Mouse (Mus musculus) kidney, embryonic 15.5 days (tissue): ENCODE data around the gene Tmem97. TPM values are rescaled to one million over a fixed set of nuclear protein-coding genes. Genes with fewer than 3 reads are reported as not detected.
"Not testable (repeated sequence)": the region's sequence is repeated elsewhere in the genome, so short reads cannot be mapped to it uniquely, and the experiment has no call there.

ENCODE experiments used
- ATAC-seq: fragments of 200-750 bp; cut with Nextera tagmentation; replicated peaks from 2 replicates; pipeline ENCODE4 v1.8.0; 2017; ENCODE audit warnings: moderate TSS enrichment; ENCODE audit not compliant: low FRiP score
- H3K27ac ChIP-seq: fragments of 300-500 bp; sonication (generic); 2 replicates; pipeline ENCODE4 v1.5.1; 2015; ENCODE audit warnings: mild to moderate bottlenecking, inconsistent platforms
- H3K27me3 ChIP-seq: fragments of 300-500 bp; sonication (generic); 2 replicates; pipeline ENCODE4 v1.6.1; 2015; ENCODE audit warnings: inconsistent platforms
- H3K36me3 ChIP-seq: fragments of 300-500 bp; sonication (generic); 2 replicates; pipeline ENCODE4 v1.6.1; 2015; ENCODE audit warnings: inconsistent platforms
- H3K4me1 ChIP-seq: fragments of 300-500 bp; sonication (generic); 2 replicates; pipeline ENCODE4 v1.6.1; 2015; ENCODE audit warnings: inconsistent platforms
- H3K4me2 ChIP-seq: fragments of 300-500 bp; sonication (generic); 2 replicates; pipeline ENCODE4 v1.6.1; 2015; ENCODE audit warnings: moderate library complexity, mild to moderate bottlenecking, inconsistent platforms
- H3K4me3 ChIP-seq: fragments of 300-500 bp; sonication (generic); replicated peaks from 2 replicates; pipeline ENCODE4 v1.5.1; 2015; ENCODE audit warnings: mild to moderate bottlenecking, inconsistent platforms
- H3K9ac ChIP-seq: fragments of 300-500 bp; sonication (generic); 2 replicates; pipeline ENCODE4 v1.6.1; 2015; ENCODE audit warnings: mild to moderate bottlenecking, inconsistent platforms
- H3K9me3 ChIP-seq: fragments of 300-500 bp; sonication (generic); replicated peaks from 2 replicates; pipeline ENCODE4 v1.6.1; 2016; ENCODE audit warnings: inconsistent platforms
- WGBS: fragments of 180-500 bp; shearing (Covaris S2); methylation state at CpG from one replicate; pipeline ENCODE4 v1.1.7; 2015; ENCODE audit warnings: mixed read lengths; 5-methylcytosine and 5-hydroxymethylcytosine counted together
- polyA plus RNA-seq: library from polyadenylated mRNA; unstranded; fragments of >200 nt; fragmentation: Nextera tagmentation; extraction: Ambion mirVana; gene quantifications from 2 replicates; pipeline ENCODE4 v1.2.1, GENCODE M21; 2015

Gene Tmem97
- polyA plus RNA-seq, 1 experiment from 2014 or later, result 82.3 TPM

DNA sequence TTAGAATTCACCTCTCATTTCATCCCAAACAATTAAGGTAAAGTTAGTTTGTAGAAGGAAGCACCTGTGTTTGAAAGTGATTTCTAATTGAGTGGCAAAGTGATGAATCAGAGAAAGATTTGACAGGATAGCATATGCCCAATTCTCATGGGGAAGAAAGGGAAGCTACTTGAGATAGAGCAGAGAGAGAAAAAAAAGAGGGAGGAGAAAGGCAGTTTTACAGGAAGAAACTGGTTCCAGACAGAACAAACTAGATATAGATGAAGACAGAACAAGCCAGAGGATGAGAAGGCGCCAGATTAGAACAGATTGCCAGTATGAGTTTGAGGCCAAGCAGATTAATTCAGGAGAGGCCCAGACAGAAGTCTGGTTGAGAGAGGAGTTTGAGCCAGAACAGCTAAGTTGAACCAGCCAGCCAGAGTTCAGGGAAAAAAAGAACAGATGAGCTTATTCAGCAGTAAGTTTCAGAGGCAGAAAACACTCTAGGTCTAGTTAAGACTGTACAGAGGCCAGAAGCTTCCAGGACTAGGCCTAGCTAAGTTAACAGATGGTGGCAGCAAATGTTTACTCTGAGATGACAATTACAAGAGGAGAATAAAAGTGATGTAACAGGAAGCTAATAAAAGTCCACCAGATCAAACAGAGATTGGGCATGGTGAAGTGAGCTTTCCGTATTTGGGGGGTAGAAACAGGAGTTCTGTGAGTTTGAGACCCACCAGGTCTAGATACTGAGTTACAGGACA is 2.7 kb downstream of the Tmem97 start:
- peaks cover 26% of the 10 kb centered on the region for H3K4me1 ChIP-seq
- no peaks in the 10 kb centered on the region for H3K9me3 ChIP-seq
- no peak overlapping the region for H3K9ac ChIP-seq
- H3K27ac ChIP-seq, result no peak overlapping the region
- 76% methylated on average over 2 of the region's 2 CpGs for WGBS
- H3K4me2 ChIP-seq, result 0 out of 2 replicates have a peak overlapping the region, but pooled peaks have one; percentile 12
- ATAC-seq, result no peak
- H3K27me3 ChIP-seq, result no peaks in the 10 kb centered on the region
- no peak overlapping the region for H3K4me3 ChIP-seq
- H3K36me3 ChIP-seq, result peaks cover 29% of the 10 kb centered on the region

DNA sequence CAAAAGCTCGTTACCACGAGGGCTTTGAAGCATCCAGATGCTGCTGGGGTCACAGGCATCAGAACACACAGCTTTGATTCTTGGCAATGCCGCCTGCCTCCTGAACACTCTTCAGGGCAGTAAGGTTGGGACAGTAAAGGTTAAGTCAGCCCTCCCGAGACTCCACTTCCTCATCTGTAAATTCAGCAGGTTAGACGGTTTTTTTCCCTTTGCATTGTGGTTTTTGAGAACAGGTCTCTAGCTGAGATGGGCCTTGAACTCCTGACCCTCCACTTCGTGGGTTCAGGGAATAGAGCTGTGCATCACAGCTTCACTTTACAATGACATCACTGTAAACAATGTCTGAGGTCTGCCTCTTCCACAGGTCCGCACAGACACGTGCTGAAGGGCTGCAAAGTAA is 5.4 kb downstream of the Tmem97 start:
- H3K4me3 ChIP-seq, result no peak overlapping the region
- no peaks in the 10 kb centered on the region for H3K9me3 ChIP-seq
- peaks cover 20% of the 10 kb centered on the region for H3K4me1 ChIP-seq
- H3K4me2 ChIP-seq, result no peak overlapping the region
- WGBS, result 67% methylated on average over 8 of the region's 8 CpGs
- H3K9ac ChIP-seq, result no peak overlapping the region
- H3K27me3 ChIP-seq, result no peaks in the 10 kb centered on the region
- no peak for ATAC-seq
- no peak overlapping the region for H3K27ac ChIP-seq
- H3K36me3 ChIP-seq, result peaks cover 52% of the 10 kb centered on the region

- Histone ChIP-seq H3K36me3 (peaks cover 59% of the 10 kb centered on the region), H3K4me1 (peaks cover 18% of the 10 kb centered on the region), H3K9me3 (no peaks in the 10 kb centered on the region), H3K9ac (no peak overlapping the region), H3K27me3 (no peaks in the 10 kb centered on the region), H3K4me3 (no peak overlapping the region), H3K27ac (no peak overlapping the region), H3K4me2 (no peak overlapping the region)
- 98% methylated on average over 7 of the region's 7 CpGs for WGBS
- 0 out of 2 replicates have a peak, but pooled peaks have one; percentile 18 for ATAC-seq
These were observed 6.0 kb downstream of the Tmem97 start for GRCm38 (mm10) chr11:78544449-78545111.

DNA sequence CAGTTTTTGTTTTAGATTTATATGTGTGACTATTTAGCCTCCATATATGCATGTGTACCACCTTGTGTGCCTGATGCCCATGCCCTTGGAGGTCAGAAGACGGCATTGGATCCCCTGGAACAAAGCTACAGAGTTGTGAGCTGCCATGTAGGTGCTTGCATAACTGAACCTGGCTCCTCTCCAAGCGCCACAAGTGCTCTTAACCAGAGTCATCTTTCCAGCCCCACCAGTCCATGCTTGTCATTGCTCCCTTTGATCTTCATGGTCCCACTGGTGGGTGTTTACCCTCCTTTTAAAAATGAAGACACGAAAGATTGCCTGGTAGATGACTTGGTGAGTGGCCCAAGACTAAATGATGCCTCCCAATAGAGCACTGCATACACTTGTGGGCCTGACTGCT is 10.2 kb downstream of the Tmem97 start:
- H3K4me2 ChIP-seq, result no peak overlapping the region
- H3K9me3 ChIP-seq, result no peaks in the 10 kb centered on the region
- H3K36me3 ChIP-seq, result peaks cover 66% of the 10 kb centered on the region
- ATAC-seq, result no peak
- no peak overlapping the region for H3K27ac ChIP-seq
- no peak overlapping the region for H3K9ac ChIP-seq
- H3K4me3 ChIP-seq, result no peak overlapping the region
- H3K27me3 ChIP-seq, result no peaks in the 10 kb centered on the region
- WGBS, result 81% methylated on average over 3 of the region's 3 CpGs
- H3K4me1 ChIP-seq, result peaks cover 20% of the 10 kb centered on the region

- Histone ChIP-seq H3K27me3 (no peaks in the 10 kb centered on the region), H3K9ac (peak overlapping the region; percentile 90), H3K4me1 (peaks cover 33% of the 10 kb centered on the region), H3K36me3 (peaks cover 42% of the 10 kb centered on the region), H3K4me3 (peak overlapping the region; percentile 80), H3K27ac (peak overlapping the region; percentile 94), H3K9me3 (no peaks in the 10 kb centered on the region), H3K4me2 (peak overlapping the region; percentile 76)
- no peak for ATAC-seq
- under 1% methylated on average over 14 of the region's 14 CpGs for WGBS
These were observed 13.9 kb downstream of the Tmem97 start for GRCm38 (mm10) chr11:78536690-78537084.

- peak; percentile 97 for ATAC-seq
- no peaks in the 10 kb centered on the region for H3K9me3 ChIP-seq
- peaks cover 34% of the 10 kb centered on the region for H3K4me1 ChIP-seq
- peak within 1 kb of the TSS; percentile 80 for H3K4me3 ChIP-seq
- no peaks in the 10 kb centered on the region for H3K27me3 ChIP-seq
- peaks cover 38% of the 10 kb centered on the region for H3K36me3 ChIP-seq
- H3K4me2 ChIP-seq, result peak within 1 kb of the TSS; percentile 76
- under 1% methylated on average over 52 of the region's 52 CpGs for WGBS
- H3K9ac ChIP-seq, result peak within 1 kb of the TSS; percentile 90
- peak within 1 kb of the TSS; percentile 94 for H3K27ac ChIP-seq
These were observed 14.4 kb downstream of the Tmem97 start, which contains the start of the genes Tnfaip1 and Ift20 for GRCm38 (mm10) chr11:78536080-78536689. Gene Tnfaip1 (minus strand): TSS chr11:78536332. Gene Ift20 (plus strand): TSS chr11:78536361.

- peaks cover 32% of the 10 kb centered on the region for H3K36me3 ChIP-seq
- under 1% methylated on average over 23 of the region's 23 CpGs for WGBS
- peak overlapping the region; percentile 90 for H3K9ac ChIP-seq
- peaks cover 41% of the 10 kb centered on the region for H3K4me1 ChIP-seq
- H3K4me3 ChIP-seq, result peak overlapping the region; percentile 80
- H3K4me2 ChIP-seq, result peak overlapping the region; percentile 76
- peak overlapping the region; percentile 94 for H3K27ac ChIP-seq
- no peaks in the 10 kb centered on the region for H3K9me3 ChIP-seq
- H3K27me3 ChIP-seq, result no peaks in the 10 kb centered on the region
- ATAC-seq, result no peak
These were observed 15.0 kb downstream of the Tmem97 start for GRCm38 (mm10) chr11:78535376-78536079.

- Histone ChIP-seq H3K27me3 (no peaks in the 10 kb centered on the region), H3K4me3 (peak overlapping the region; percentile 80), H3K9me3 (no peaks in the 10 kb centered on the region), H3K4me1 (peaks cover 51% of the 10 kb centered on the region), H3K36me3 (peaks cover 28% of the 10 kb centered on the region), H3K27ac (no peak overlapping the region; the same call in 1 of the 2 replicates), H3K9ac (no peak overlapping the region), H3K4me2 (peak overlapping the region; percentile 76)
- no peak for ATAC-seq
- WGBS, result 78% methylated on average over 4 of the region's 4 CpGs
These were observed 16.1 kb downstream of the Tmem97 start for GRCm38 (mm10) chr11:78534516-78534915.

- Histone ChIP-seq H3K4me1 (peaks cover 49% of the 10 kb centered on the region), H3K36me3 (peaks cover 43% of the 10 kb centered on the region)
- not testable (repeated sequence) for H3K27ac ChIP-seq, H3K4me3 ChIP-seq, H3K27me3 ChIP-seq, H3K9me3 ChIP-seq, H3K9ac ChIP-seq, ATAC-seq, H3K4me2 ChIP-seq
- 89% methylated on average over 10 of the region's 10 CpGs for WGBS
These were observed 19.1 kb downstream of the Tmem97 start for GRCm38 (mm10) chr11:78531515-78531914.

DNA sequence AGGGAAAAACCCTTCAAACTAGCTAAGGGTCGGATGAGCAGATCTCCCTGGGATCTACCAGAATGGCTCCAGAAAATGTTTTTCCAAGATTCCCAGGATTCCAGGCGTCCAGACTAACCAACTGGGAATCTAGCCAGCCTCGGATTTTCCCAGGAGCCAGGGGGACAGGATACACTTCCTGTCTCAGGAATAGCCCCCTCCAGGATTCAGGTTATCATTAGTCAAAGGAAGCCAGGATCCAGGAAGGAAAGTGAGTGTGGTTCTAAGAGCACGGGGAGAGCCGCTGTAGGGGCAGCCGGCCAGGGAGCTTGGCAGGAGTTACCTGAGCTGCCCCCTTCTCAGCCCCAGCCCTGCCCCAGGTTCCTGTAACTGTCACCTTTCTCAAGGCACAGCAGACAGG is 19.5 kb downstream of the Tmem97 start:
- Histone ChIP-seq H3K9ac (no peak overlapping the region), H3K9me3 (no peaks in the 10 kb centered on the region), H3K4me2 (no peak overlapping the region), H3K27ac (peak overlapping the region; percentile 84), H3K27me3 (no peaks in the 10 kb centered on the region), H3K36me3 (peaks cover 48% of the 10 kb centered on the region), H3K4me3 (no peak overlapping the region), H3K4me1 (peaks cover 49% of the 10 kb centered on the region)
- 61% methylated on average over 6 of the region's 6 CpGs for WGBS
- ATAC-seq, result no peak

DNA sequence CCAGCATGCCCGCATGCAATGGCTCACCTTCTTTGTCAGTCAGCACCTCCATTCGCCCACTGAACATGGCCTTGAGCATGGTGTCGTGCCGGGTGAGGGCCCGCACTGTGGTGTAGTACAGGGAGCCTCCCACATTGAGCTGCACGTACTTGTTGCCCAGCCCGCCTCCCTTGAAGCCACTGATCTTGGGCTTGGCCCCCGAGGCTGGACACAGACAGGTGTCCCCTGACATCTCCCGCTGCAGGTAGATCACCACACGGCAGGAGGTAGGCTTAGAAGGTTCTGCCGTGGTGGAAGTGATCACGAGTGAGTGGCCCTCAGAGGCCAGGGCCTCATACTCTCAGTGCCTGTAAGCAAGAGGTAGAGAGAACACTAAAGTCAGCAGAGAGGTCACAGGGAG is 20.6 kb downstream of the Tmem97 start:
- Histone ChIP-seq H3K4me1 (peaks cover 45% of the 10 kb centered on the region), H3K9ac (no peak overlapping the region), H3K36me3 (peaks cover 58% of the 10 kb centered on the region), H3K9me3 (no peaks in the 10 kb centered on the region), H3K4me3 (no peak overlapping the region), H3K4me2 (no peak overlapping the region), H3K27ac (peak overlapping the region; percentile 84), H3K27me3 (no peaks in the 10 kb centered on the region)
- 79% methylated on average over 12 of the region's 12 CpGs for whole genome bisulfite sequencing
- ATAC-seq, result no peak
